Mouse (Mus musculus): Measurements from ENCODE around the gene Foxp3. TPM values are rescaled to one million over a fixed set of nuclear protein-coding genes. Genes with fewer than 3 reads are reported as not detected.
A peak's percentile ranks its signal among the peaks of the same experiment; 100 is the strongest.

Gene Foxp3
- polyA plus RNA-seq (2015; fragmentation: Nextera tagmentation; extraction: Ambion mirVana), result 0.16 TPM in 1 of 2 replicates, not detected in the other

GRCm38 (mm10) chrX:7573176-7574086, at the start of gene Foxp3:
Foxp3 (plus strand) TSS chrX:7573644.
- Histone ChIP-seq H3K4me3 (replicated peaks; ENCODE audit: low read length) (peak within 1 kb of the TSS; percentile 61), H3K4me2 (ENCODE audit: low read depth, low read length) (peak within 1 kb of the TSS; percentile 72), H3K27ac (ENCODE audit: low read length) (peak within 1 kb of the TSS; percentile 76), H3K27me3 (ENCODE audit: control insufficient read depth, insufficient read depth, low read length) (no peaks in the 10 kb centered on the region), H3K36me3 (ENCODE audit: control insufficient read depth, insufficient read depth, low read length) (no peaks in the 10 kb centered on the region), H3K4me1 (ENCODE audit: control insufficient read depth, insufficient read depth, low read length) (peaks cover 13% of the 10 kb centered on the region), H3K9ac (ENCODE audit: low read length) (peak within 1 kb of the TSS; percentile 88), H3K9me3 (replicated peaks; ENCODE audit: control insufficient read depth, low read length) (no peaks in the 10 kb centered on the region)
- WGBS, result 26% methylated on average over 64 of the region's 72 CpGs
- ATAC-seq (ENCODE audit: insufficient read depth, low FRiP score), result peak; percentile 69

- ATAC-seq (ENCODE audit: insufficient read depth, low FRiP score), result no peak
- 38% methylated on average over 3 of the region's 3 CpGs for WGBS
Measured at GRCm38 (mm10) chrX:7524961-7525360, 48.5 kb upstream of the Foxp3 start.

GRCm38 (mm10) chrX:7553474-7553873, 20.0 kb upstream of the Foxp3 start:
- Histone ChIP-seq H3K36me3 (ENCODE audit: control insufficient read depth, insufficient read depth, low read length) (no peaks in the 10 kb centered on the region), H3K4me3 (replicated peaks; ENCODE audit: low read length) (no peak overlapping the region), H3K9ac (ENCODE audit: low read length) (no peak overlapping the region), H3K27me3 (ENCODE audit: control insufficient read depth, insufficient read depth, low read length) (no peaks in the 10 kb centered on the region), H3K4me1 (ENCODE audit: control insufficient read depth, insufficient read depth, low read length) (no peaks in the 10 kb centered on the region), H3K4me2 (ENCODE audit: low read depth, low read length) (no peak overlapping the region), H3K27ac (ENCODE audit: low read length) (no peak overlapping the region), H3K9me3 (replicated peaks; ENCODE audit: control insufficient read depth, low read length) (no peaks in the 10 kb centered on the region)
- 92% methylated on average over 4 of the region's 4 CpGs for WGBS
- ATAC-seq (ENCODE audit: insufficient read depth, low FRiP score), result no peak

More at GRCm38 (mm10) chrX:7524961-7525360, 48.5 kb upstream of the Foxp3 start:
- Histone ChIP-seq H3K9me3 (replicated peaks; ENCODE audit: control insufficient read depth, low read length) (no peaks in the 10 kb centered on the region), H3K9ac (ENCODE audit: low read length) (no peak overlapping the region), H3K36me3 (ENCODE audit: control insufficient read depth, insufficient read depth, low read length) (no peaks in the 10 kb centered on the region), H3K27me3 (ENCODE audit: control insufficient read depth, insufficient read depth, low read length) (no peaks in the 10 kb centered on the region), H3K4me1 (ENCODE audit: control insufficient read depth, insufficient read depth, low read length) (no peaks in the 10 kb centered on the region), H3K4me2 (ENCODE audit: low read depth, low read length) (no peak overlapping the region), H3K27ac (ENCODE audit: low read length) (no peak overlapping the region), H3K4me3 (replicated peaks; ENCODE audit: low read length) (no peak overlapping the region)

GRCm38 (mm10) chrX:7563076-7563475, 10.4 kb upstream of the Foxp3 start:
- H3K9me3 ChIP-seq (replicated peaks; ENCODE audit: control insufficient read depth, low read length), result no peaks in the 10 kb centered on the region
- no peak overlapping the region for H3K27ac ChIP-seq (ENCODE audit: low read length)
- no peaks in the 10 kb centered on the region for H3K36me3 ChIP-seq (ENCODE audit: control insufficient read depth, insufficient read depth, low read length)
- H3K9ac ChIP-seq (ENCODE audit: low read length), result no peak overlapping the region
- no peaks in the 10 kb centered on the region for H3K27me3 ChIP-seq (ENCODE audit: control insufficient read depth, insufficient read depth, low read length)
- ATAC-seq (ENCODE audit: insufficient read depth, low FRiP score), result no peak
- no peaks in the 10 kb centered on the region for H3K4me1 ChIP-seq (ENCODE audit: control insufficient read depth, insufficient read depth, low read length)
- no peak overlapping the region for H3K4me2 ChIP-seq (ENCODE audit: low read depth, low read length)
- WGBS, result 29% methylated on average over 2 of the region's 2 CpGs
- H3K4me3 ChIP-seq (replicated peaks; ENCODE audit: low read length), result no peak overlapping the region

GRCm38 (mm10) chrX:7566352-7566751, 7.1 kb upstream of the Foxp3 start:
- WGBS, result 85% methylated on average over 6 of the region's 6 CpGs
- no peaks in the 10 kb centered on the region for H3K36me3 ChIP-seq (ENCODE audit: control insufficient read depth, insufficient read depth, low read length)

GRCm38 (mm10) chrX:7567491-7567890, 6.0 kb upstream of the Foxp3 start:
- Histone ChIP-seq H3K9me3 (replicated peaks; ENCODE audit: control insufficient read depth, low read length) (no peaks in the 10 kb centered on the region), H3K4me1 (ENCODE audit: control insufficient read depth, insufficient read depth, low read length) (peaks cover 2% of the 10 kb centered on the region; the same call in 1 of the 2 replicates), H3K36me3 (ENCODE audit: control insufficient read depth, insufficient read depth, low read length) (no peaks in the 10 kb centered on the region), H3K27me3 (ENCODE audit: control insufficient read depth, insufficient read depth, low read length) (no peaks in the 10 kb centered on the region), H3K27ac (ENCODE audit: low read length) (no peak overlapping the region), H3K9ac (ENCODE audit: low read length) (no peak overlapping the region), H3K4me2 (ENCODE audit: low read depth, low read length) (no peak overlapping the region), H3K4me3 (replicated peaks; ENCODE audit: low read length) (no peak overlapping the region)
- 71% methylated on average over 9 of the region's 9 CpGs for WGBS
- no peak for ATAC-seq (ENCODE audit: insufficient read depth, low FRiP score)

More at GRCm38 (mm10) chrX:7566352-7566751, 7.1 kb upstream of the Foxp3 start:
- Histone ChIP-seq H3K4me2 (ENCODE audit: low read depth, low read length) (no peak overlapping the region), H3K9ac (ENCODE audit: low read length) (no peak overlapping the region), H3K9me3 (replicated peaks; ENCODE audit: control insufficient read depth, low read length) (no peaks in the 10 kb centered on the region), H3K4me3 (replicated peaks; ENCODE audit: low read length) (no peak overlapping the region), H3K4me1 (ENCODE audit: control insufficient read depth, insufficient read depth, low read length) (no peaks in the 10 kb centered on the region), H3K27ac (ENCODE audit: low read length) (no peak overlapping the region), H3K27me3 (ENCODE audit: control insufficient read depth, insufficient read depth, low read length) (no peaks in the 10 kb centered on the region)
- no peak for ATAC-seq (ENCODE audit: insufficient read depth, low FRiP score)

GRCm38 (mm10) chrX:7570481-7571175, 2.8 kb upstream of the Foxp3 start:
- H3K9ac ChIP-seq (ENCODE audit: low read length), result no peak overlapping the region
- H3K4me1 ChIP-seq (ENCODE audit: control insufficient read depth, insufficient read depth, low read length), result peaks cover 13% of the 10 kb centered on the region
- no peak for ATAC-seq (ENCODE audit: insufficient read depth, low FRiP score)
- H3K27ac ChIP-seq (ENCODE audit: low read length), result no peak overlapping the region
- no peaks in the 10 kb centered on the region for H3K27me3 ChIP-seq (ENCODE audit: control insufficient read depth, insufficient read depth, low read length)
- no peaks in the 10 kb centered on the region for H3K36me3 ChIP-seq (ENCODE audit: control insufficient read depth, insufficient read depth, low read length)
- no peak overlapping the region for H3K4me2 ChIP-seq (ENCODE audit: low read depth, low read length)
- no peaks in the 10 kb centered on the region for H3K9me3 ChIP-seq (replicated peaks; ENCODE audit: control insufficient read depth, low read length)
- WGBS, result 54% methylated on average over 7 of the region's 7 CpGs
- H3K4me3 ChIP-seq (replicated peaks; ENCODE audit: low read length), result no peak overlapping the region

GRCm38 (mm10) chrX:7571565-7572136, 1.8 kb upstream of the Foxp3 start:
- no peak overlapping the region for H3K4me3 ChIP-seq (replicated peaks; ENCODE audit: low read length)
- no peak overlapping the region for H3K9ac ChIP-seq (ENCODE audit: low read length)
- H3K27ac ChIP-seq (ENCODE audit: low read length), result no peak overlapping the region
- no peak overlapping the region for H3K4me2 ChIP-seq (ENCODE audit: low read depth, low read length)
- WGBS, result 84% methylated on average over 9 of the region's 9 CpGs
- no peaks in the 10 kb centered on the region for H3K27me3 ChIP-seq (ENCODE audit: control insufficient read depth, insufficient read depth, low read length)
- ATAC-seq (ENCODE audit: insufficient read depth, low FRiP score), result no peak
- H3K36me3 ChIP-seq (ENCODE audit: control insufficient read depth, insufficient read depth, low read length), result no peaks in the 10 kb centered on the region
- H3K9me3 ChIP-seq (replicated peaks; ENCODE audit: control insufficient read depth, low read length), result no peaks in the 10 kb centered on the region
- H3K4me1 ChIP-seq (ENCODE audit: control insufficient read depth, insufficient read depth, low read length), result peaks cover 13% of the 10 kb centered on the region

- peaks cover 13% of the 10 kb centered on the region for H3K4me1 ChIP-seq (ENCODE audit: control insufficient read depth, insufficient read depth, low read length)
- ATAC-seq (ENCODE audit: insufficient read depth, low FRiP score), result no peak
- no peaks in the 10 kb centered on the region for H3K9me3 ChIP-seq (replicated peaks; ENCODE audit: control insufficient read depth, low read length)
- H3K9ac ChIP-seq (ENCODE audit: low read length), result no peak overlapping the region
- no peaks in the 10 kb centered on the region for H3K36me3 ChIP-seq (ENCODE audit: control insufficient read depth, insufficient read depth, low read length)
- WGBS, result 68% methylated on average over 10 of the region's 10 CpGs
- H3K27ac ChIP-seq (ENCODE audit: low read length), result no peak overlapping the region
- H3K27me3 ChIP-seq (ENCODE audit: control insufficient read depth, insufficient read depth, low read length), result no peaks in the 10 kb centered on the region
- H3K4me2 ChIP-seq (ENCODE audit: low read depth, low read length), result peak overlapping the region; percentile 72
- H3K4me3 ChIP-seq (replicated peaks; ENCODE audit: low read length), result peak overlapping the region; percentile 61; the same call in 1 of the 2 replicates
Measured at GRCm38 (mm10) chrX:7572466-7572865, 978 bp upstream of the Foxp3 start.
